Mouse (Mus musculus): ENCODE results near the gene Egr2. TPM values are rescaled to one million over a fixed set of nuclear protein-coding genes. Genes with fewer than 3 reads are reported as not detected.

The Egr2 gene
- polyA plus RNA-seq, 1 experiment, result 0.07 TPM

GRCm38 (mm10) chr10:67539401-67539730 lies 4.1 kb downstream of the Egr2 start:
- 71% methylated on average over 6 of the region's 6 CpGs for WGBS
- no peak overlapping the region for H3K4me3 ChIP-seq (replicated peaks; ENCODE audit: insufficient read depth, low read depth, low read length)
- peaks cover 9% of the 10 kb centered on the region; the same call in 1 of the 2 replicates for H3K4me1 ChIP-seq (ENCODE audit: control insufficient read depth, insufficient read depth, low read length)
- TF ChIP-seq POLR2A (IDR thresholded peaks at IDR 0.05; ENCODE audit: borderline replicate concordance, insufficient read depth, low read length) (no peak), CTCF (IDR thresholded peaks at IDR 0.05; ENCODE audit: borderline replicate concordance, insufficient read depth, low read depth, low read length) (no peak)
- H3K27me3 ChIP-seq (ENCODE audit: control insufficient read depth, insufficient read depth, low read length), result peaks cover 5% of the 10 kb centered on the region; the same call in 1 of the 2 replicates
- no peak for DNase-seq
- H3K27ac ChIP-seq (ENCODE audit: insufficient read depth, low read length), result no peak overlapping the region

GRCm38 (mm10) chr10:67540591-67540990 lies 5.3 kb downstream of the Egr2 start:
- peaks cover 9% of the 10 kb centered on the region; the same call in 1 of the 2 replicates for H3K4me1 ChIP-seq (ENCODE audit: control insufficient read depth, insufficient read depth, low read length)
- peaks cover 3% of the 10 kb centered on the region; the same call in 1 of the 2 replicates for H3K27me3 ChIP-seq (ENCODE audit: control insufficient read depth, insufficient read depth, low read length)
- TF ChIP-seq CTCF (IDR thresholded peaks at IDR 0.05; ENCODE audit: borderline replicate concordance, insufficient read depth, low read depth, low read length), result no peak
- no peak for TF ChIP-seq POLR2A (IDR thresholded peaks at IDR 0.05; ENCODE audit: borderline replicate concordance, insufficient read depth, low read length)
- no peak overlapping the region for H3K27ac ChIP-seq (ENCODE audit: insufficient read depth, low read length)
- 52% methylated on average over 19 of the region's 19 CpGs for WGBS
- no peak overlapping the region for H3K4me3 ChIP-seq (replicated peaks; ENCODE audit: insufficient read depth, low read depth, low read length)
- no peak for DNase-seq

- H3K4me3 ChIP-seq (replicated peaks; ENCODE audit: insufficient read depth, low read depth, low read length), result peak overlapping the region; percentile 99
- DNase-seq, result peak in 1 of 2 experiments; percentile 32
- WGBS, result 2% methylated on average over 20 of the region's 20 CpGs
- TF ChIP-seq CTCF (IDR thresholded peaks at IDR 0.05; ENCODE audit: borderline replicate concordance, insufficient read depth, low read depth, low read length) (no peak), POLR2A (IDR thresholded peaks at IDR 0.05; ENCODE audit: borderline replicate concordance, insufficient read depth, low read length) (no peak)
- no peak overlapping the region for H3K27ac ChIP-seq (ENCODE audit: insufficient read depth, low read length)
- H3K4me1 ChIP-seq (ENCODE audit: control insufficient read depth, insufficient read depth, low read length), result no peaks in the 10 kb centered on the region; the same call in 1 of the 2 replicates
- H3K27me3 ChIP-seq (ENCODE audit: control insufficient read depth, insufficient read depth, low read length), result no peaks in the 10 kb centered on the region
These were observed 12.6 kb downstream of the Egr2 start for GRCm38 (mm10) chr10:67547850-67548260.

DNA sequence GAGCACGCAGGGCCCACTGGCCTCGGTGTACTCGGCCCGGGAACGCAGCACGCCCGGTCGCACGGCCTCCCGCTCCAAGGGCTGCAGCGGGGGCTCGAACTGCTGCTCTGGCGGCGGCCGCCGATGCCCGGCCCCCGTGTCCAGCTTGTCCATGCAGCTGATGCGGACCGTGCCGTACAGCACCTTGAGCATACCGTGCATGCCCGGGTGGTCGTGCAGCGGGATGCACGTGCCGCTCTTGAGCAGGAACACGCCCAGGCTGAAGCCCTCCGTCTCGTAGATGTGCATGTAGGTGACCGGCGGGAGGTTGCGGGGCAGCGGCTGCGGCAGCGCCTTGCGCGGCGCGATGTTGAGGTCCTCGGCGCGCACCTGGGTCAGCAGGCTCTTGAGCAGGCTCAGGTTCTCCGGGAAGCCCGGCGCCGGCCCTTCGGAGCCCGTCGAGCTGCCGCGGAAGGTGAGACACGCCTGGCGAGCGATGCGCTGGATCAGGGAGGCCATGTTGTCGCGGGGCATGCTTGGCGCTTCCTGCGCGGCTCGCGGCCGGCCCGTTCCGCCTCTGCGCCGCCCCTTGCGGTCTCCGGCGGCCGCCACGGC lies 13.1 kb downstream of the Egr2 start:
- WGBS, result under 1% methylated on average over 72 of the region's 73 CpGs
- H3K4me3 ChIP-seq (replicated peaks; ENCODE audit: insufficient read depth, low read depth, low read length), result peak overlapping the region; percentile 99
- no peak for DNase-seq
- H3K27ac ChIP-seq (ENCODE audit: insufficient read depth, low read length), result peak overlapping the region; percentile 99
- H3K27me3 ChIP-seq (ENCODE audit: control insufficient read depth, insufficient read depth, low read length), result no peaks in the 10 kb centered on the region
- H3K4me1 ChIP-seq (ENCODE audit: control insufficient read depth, insufficient read depth, low read length), result no peaks in the 10 kb centered on the region; the same call in 1 of the 2 replicates
- TF ChIP-seq CTCF (IDR thresholded peaks at IDR 0.05; ENCODE audit: borderline replicate concordance, insufficient read depth, low read depth, low read length), result no peak
- TF ChIP-seq POLR2A (IDR thresholded peaks at IDR 0.05; ENCODE audit: borderline replicate concordance, insufficient read depth, low read length), result no peak

DNA sequence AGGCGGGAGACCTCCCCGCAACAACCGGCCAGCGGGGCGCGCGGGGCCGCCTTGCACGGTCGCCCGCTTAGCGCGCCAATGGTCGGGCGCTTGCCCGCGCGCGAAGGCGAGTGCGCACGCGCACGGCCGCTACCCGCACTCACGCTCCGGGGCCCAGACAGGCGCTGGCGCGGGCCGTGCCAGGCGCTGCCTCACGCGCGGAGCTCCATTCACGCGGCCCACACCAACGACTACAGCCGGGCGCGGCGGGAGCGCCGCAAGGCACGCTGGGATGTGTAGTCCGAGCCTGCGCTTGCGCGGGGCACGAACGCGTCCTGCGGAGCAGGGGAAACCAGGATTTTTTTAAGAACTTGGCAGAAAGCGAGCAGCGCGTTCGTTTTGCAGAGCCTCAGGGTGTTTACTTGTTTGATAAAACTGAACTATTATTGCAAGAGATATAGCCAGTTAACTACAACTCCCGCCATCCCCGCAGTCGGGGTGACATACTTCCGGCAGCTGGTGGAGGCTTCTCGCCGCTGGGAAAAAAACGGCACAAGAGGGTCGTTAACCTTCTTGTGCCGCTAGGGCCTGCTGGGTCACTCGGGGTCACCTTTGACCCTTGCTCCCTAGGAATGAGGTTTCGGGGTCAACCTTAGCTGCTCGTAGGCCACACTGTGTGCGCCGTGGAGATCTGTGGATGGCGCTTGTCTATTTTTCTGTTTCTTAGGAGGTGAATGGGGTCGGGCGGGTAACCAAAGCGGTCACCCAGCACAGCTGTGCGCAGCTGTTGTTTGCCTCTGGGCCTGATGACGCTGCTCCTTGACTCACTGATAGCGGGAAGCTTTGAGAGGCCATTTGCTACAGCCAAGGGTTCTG lies 13.8 kb downstream of the Egr2 start, which contains the start of gene Ado:
Ado (minus strand) TSS at position 79 of the 855 bp plus-strand sequence.
- Histone ChIP-seq H3K27ac (ENCODE audit: insufficient read depth, low read length) (peak within 1 kb of the TSS; percentile 99), H3K27me3 (ENCODE audit: control insufficient read depth, insufficient read depth, low read length) (no peaks in the 10 kb centered on the region), H3K4me3 (replicated peaks; ENCODE audit: insufficient read depth, low read depth, low read length) (peak within 1 kb of the TSS; percentile 99), H3K4me1 (ENCODE audit: control insufficient read depth, insufficient read depth, low read length) (no peaks in the 10 kb centered on the region; the same call in 1 of the 2 replicates)
- under 1% methylated on average over 63 of the region's 79 CpGs for WGBS
- TF ChIP-seq CTCF (IDR thresholded peaks at IDR 0.05; ENCODE audit: borderline replicate concordance, insufficient read depth, low read depth, low read length), result 0 out of 2 replicates have a peak, but pooled peaks have one; percentile 22
- TF ChIP-seq POLR2A (IDR thresholded peaks at IDR 0.05; ENCODE audit: borderline replicate concordance, insufficient read depth, low read length), result peak; percentile 71
- peak; percentile 96 to 97 for DNase-seq

GRCm38 (mm10) chr10:67558053-67558452 lies 22.8 kb downstream of the Egr2 start:
- Histone ChIP-seq H3K27ac (ENCODE audit: insufficient read depth, low read length) (no peak overlapping the region), H3K4me1 (ENCODE audit: control insufficient read depth, insufficient read depth, low read length) (no peaks in the 10 kb centered on the region), H3K4me3 (replicated peaks; ENCODE audit: insufficient read depth, low read depth, low read length) (no peak overlapping the region), H3K27me3 (ENCODE audit: control insufficient read depth, insufficient read depth, low read length) (no peaks in the 10 kb centered on the region)
- 49% methylated on average over 4 of the region's 4 CpGs for WGBS
- TF ChIP-seq POLR2A (IDR thresholded peaks at IDR 0.05; ENCODE audit: borderline replicate concordance, insufficient read depth, low read length) (no peak), CTCF (IDR thresholded peaks at IDR 0.05; ENCODE audit: borderline replicate concordance, insufficient read depth, low read depth, low read length) (no peak)
- no peak for DNase-seq

DNA sequence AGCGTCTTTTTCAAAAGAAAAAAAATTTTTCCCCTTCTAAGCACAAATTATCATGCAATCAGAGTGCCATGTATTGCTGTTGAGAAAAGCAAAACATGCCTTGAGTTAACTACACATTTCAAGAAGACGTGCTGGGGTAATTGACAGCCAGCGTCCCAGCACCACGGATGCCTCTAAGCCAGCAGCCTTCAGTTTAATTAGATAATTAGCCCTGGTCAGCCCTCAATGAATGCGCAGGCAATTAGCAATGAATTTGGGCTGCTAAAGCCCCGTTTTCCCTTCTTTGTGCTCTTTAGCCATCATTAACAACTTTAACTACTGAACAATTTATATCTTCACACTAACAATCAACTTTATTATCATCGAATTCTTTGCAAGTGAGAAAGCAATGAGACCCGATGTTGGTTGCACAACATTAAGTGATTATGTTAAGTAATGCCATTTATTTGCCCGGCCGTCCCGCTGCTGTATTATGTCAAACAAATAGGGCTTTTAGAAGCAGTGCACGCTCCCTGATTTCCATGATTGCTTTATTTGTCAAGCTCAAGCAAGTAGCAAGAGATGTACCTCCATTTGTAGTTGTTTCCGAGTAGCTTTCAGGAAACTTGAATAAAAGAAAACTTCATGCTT lies 24.6 kb downstream of the Egr2 start:
- no peak overlapping the region for H3K27ac ChIP-seq (ENCODE audit: insufficient read depth, low read length)
- DNase-seq, result no peak
- no peaks in the 10 kb centered on the region for H3K4me1 ChIP-seq (ENCODE audit: control insufficient read depth, insufficient read depth, low read length)
- TF ChIP-seq CTCF (IDR thresholded peaks at IDR 0.05; ENCODE audit: borderline replicate concordance, insufficient read depth, low read depth, low read length), result no peak
- TF ChIP-seq POLR2A (IDR thresholded peaks at IDR 0.05; ENCODE audit: borderline replicate concordance, insufficient read depth, low read length), result no peak
- no peaks in the 10 kb centered on the region for H3K27me3 ChIP-seq (ENCODE audit: control insufficient read depth, insufficient read depth, low read length)
- WGBS, result 51% methylated on average over 13 of the region's 13 CpGs
- H3K4me3 ChIP-seq (replicated peaks; ENCODE audit: insufficient read depth, low read depth, low read length), result no peak overlapping the region
